Mouse (Mus musculus) heart, embryonic 10.5 days (tissue): Measurements from ENCODE around the gene Tbx4. TPM values are rescaled to one million over a fixed set of nuclear protein-coding genes. Genes with fewer than 3 reads are reported as not detected.

Source experiments
- polyA plus RNA-seq: library from polyadenylated mRNA; unstranded; fragments of >200 nt; fragmentation: Nextera tagmentation; extraction: Ambion mirVana; gene quantifications from 2 replicates; pipeline ENCODE4 v1.2.1, GENCODE M21; 2016

The Tbx4 gene
- polyA plus RNA-seq, 1 experiment from 2014 or later, result 4.1 TPM

Other genes starting within 250 kb of the Tbx4 start
- 2.5 and 7.6 TPM in 2 replicates for gene Tbx2, start 53.9 kb upstream of the Tbx4 start, polyA plus RNA-seq
- not detected in 2 replicates for gene Gm11444, start 36.1 kb upstream of the Tbx4 start, polyA plus RNA-seq